Mouse (Mus musculus): ENCODE measurements around the gene Adora1. TPM values are rescaled to one million over a fixed set of nuclear protein-coding genes. Genes with fewer than 3 reads are reported as not detected.

Gene Adora1
- total RNA-seq, 4 experiments from 2014 or later: 162 to 296 (median 242) TPM

- DNase-seq: no peak
Measured at GRCm38 (mm10) chr1:134237438-134237837, 2.2 kb upstream of the Adora1 start.

DNA sequence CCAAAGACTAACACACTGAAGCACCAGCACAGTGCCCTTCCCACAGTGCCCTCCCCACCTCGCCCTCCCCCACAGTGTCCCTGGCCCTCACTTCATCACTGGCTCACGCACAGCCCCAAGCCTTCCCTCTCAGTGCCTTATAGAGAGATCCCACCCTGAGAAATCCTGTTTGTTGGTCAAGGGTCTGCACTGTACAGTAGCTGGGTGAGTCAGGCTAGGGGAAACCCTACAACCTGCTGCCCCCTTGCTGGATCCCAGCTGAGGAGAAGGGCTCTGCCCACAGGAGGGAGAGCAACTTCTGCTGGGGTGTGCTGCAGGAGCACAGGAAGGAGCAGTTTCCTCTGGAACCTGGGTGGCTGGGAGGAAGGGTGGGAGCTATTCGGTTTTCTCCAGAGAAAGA is 911 bp upstream of the Adora1 start:
- DNase-seq: no peak

DNA sequence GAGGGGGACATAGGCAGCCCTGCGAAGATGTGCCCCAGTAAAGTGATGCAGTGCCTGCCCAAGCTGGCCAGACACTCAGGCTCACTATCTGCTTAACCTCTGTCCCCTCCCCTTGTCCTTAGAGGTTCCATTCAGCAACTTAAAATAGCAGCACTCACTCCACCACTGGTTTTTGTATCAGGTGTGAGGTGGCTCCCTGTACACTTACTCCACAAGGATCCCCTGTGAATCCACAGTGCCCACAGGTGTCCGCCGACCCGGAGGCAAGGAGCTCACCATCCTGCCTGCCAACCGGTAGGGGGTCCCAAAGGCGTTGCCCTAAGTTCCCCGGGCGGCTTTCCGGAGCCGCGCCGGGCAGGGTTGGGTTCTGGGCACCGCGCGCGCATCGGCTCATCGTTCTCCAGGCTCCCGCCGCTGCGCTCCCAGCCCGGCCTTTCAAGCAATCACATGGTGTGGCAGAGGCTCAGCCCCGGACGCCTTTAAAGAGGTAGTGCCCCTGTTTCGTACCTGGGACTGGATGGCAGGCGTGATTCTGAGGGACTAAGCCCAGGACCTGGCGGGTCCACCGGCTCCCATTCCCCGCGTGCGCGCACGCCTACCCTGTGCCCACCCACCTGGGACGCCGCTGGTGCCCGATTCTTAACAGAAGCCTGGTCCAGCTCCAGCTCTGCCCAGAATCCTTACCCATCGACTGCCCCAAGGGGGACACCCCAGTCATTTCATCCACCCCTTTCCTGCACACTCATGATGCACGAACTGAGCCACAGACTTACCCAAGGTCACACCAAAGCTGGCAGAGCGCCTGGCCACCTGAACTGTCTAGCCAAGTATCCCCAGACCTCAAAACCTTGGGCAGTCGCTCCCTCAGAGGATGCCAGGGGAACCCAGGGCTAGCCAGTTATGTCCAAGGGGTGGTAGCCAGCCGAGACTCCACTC is 508 bp downstream of the Adora1 start:
- DNase-seq: peak; percentile 76

DNA sequence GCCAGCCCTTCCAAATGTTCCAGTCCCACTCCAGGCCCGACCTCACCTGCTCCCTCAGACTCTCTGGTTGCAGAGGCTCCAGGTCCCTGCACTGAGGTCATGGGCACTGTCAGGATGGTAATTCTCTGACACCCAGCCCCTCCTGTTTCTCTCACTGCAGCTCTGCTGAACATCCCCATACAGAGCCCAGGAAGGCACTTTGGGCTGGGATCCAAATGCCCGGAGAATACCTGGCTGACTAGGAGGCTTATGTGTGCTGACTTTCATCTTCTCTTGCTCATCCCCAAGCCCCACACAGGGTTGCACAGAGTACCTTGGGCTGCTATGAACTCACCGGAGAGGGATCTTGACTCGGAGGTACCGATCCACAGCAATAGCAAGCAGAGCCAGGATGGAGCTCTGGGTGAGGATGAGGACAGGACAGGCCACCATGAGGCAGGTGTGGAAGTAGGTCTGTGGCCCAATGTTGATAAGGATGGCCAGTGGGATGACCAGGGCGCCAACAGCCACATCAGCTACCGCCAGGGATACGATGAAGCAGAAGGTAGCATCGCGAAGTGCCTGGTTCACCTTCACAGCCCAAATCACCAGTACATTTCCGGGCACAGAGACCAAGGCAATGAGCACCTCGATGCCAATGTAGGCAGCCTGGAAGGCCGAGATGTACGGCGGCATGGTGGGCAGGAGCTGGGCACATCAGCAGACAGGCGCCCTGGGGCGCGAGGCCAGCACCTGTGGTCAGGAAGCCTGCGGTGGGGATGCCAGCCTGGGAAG is 1.4 kb downstream of the Adora1 start:
- peak; percentile 24 for DNase-seq

- DNase-seq: peak; percentile 76
Measured at GRCm38 (mm10) chr1:134232778-134233531, 2.3 kb downstream of the Adora1 start.

DNA sequence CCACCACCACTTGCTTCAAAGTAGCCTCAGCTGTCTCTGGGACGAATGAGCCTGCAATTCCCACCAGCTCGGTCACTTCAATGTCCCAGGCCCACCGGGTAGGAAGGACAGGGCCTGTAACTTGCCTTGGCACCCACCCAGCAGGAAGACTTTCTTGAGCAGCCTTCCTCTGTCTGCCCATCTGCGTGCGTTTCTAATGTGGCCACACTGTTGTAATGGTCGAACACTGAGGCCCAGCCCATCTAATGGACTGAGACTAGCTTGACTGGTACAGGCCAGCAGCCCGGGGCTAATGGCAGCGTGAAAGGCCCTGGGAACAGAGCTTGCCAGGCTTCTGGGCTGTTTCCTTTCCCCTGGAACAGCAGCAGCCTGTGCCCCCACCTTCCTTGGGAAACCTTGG is 2.9 kb downstream of the Adora1 start:
- peak; percentile 38 for DNase-seq

GRCm38 (mm10) chr1:134231681-134232080 is 3.5 kb downstream of the Adora1 start:
- DNase-seq: peak; percentile 3

- DNase-seq: peak; percentile 17
Measured at GRCm38 (mm10) chr1:134231270-134231669, 4.0 kb downstream of the Adora1 start.

GRCm38 (mm10) chr1:134230638-134231228 is 4.5 kb downstream of the Adora1 start:
- DNase-seq: peak; percentile 21

DNA sequence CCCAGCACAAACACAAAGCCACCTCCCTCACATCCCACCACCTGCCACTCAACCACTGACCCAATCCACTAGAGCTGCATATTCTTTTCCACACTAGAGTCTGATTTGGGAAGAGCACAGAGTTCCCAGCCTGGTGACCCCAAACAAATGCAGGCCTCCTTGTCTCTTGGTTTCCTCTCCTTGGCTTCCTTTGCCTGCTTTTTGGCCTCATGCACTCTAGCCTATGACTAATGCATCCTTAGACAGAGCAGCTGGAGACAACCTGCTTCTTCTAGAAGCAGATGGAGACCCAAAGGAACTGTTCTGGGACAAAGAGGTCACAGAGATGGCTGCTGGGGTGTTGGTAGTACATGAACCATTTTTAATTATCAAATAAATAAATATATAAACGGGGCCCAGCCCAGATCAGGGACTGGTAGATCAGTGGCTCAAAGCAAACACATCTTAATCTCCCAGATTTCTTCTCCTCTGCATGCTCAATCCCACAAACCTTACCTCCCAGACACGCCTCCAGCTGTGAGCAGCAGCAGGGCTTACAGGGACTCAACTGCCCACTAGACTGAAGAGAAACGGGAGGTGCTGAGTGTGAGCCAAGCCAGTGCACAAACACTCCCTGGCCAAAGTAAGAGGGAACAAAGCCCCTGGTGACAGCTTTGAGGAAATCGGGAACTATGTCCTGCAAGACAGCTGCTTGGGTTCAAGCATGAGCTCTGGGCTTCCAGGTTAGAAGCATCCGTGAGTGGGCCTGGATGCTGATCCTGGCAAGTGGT is 5.2 kb downstream of the Adora1 start:
- peak; percentile 10 for DNase-seq

GRCm38 (mm10) chr1:134226739-134227138 is 8.5 kb downstream of the Adora1 start:
- DNase-seq: no peak

GRCm38 (mm10) chr1:134225375-134225774 is 9.9 kb downstream of the Adora1 start:
- DNase-seq: no peak

GRCm38 (mm10) chr1:134224649-134225227 is 10.5 kb downstream of the Adora1 start:
- no peak for DNase-seq

DNA sequence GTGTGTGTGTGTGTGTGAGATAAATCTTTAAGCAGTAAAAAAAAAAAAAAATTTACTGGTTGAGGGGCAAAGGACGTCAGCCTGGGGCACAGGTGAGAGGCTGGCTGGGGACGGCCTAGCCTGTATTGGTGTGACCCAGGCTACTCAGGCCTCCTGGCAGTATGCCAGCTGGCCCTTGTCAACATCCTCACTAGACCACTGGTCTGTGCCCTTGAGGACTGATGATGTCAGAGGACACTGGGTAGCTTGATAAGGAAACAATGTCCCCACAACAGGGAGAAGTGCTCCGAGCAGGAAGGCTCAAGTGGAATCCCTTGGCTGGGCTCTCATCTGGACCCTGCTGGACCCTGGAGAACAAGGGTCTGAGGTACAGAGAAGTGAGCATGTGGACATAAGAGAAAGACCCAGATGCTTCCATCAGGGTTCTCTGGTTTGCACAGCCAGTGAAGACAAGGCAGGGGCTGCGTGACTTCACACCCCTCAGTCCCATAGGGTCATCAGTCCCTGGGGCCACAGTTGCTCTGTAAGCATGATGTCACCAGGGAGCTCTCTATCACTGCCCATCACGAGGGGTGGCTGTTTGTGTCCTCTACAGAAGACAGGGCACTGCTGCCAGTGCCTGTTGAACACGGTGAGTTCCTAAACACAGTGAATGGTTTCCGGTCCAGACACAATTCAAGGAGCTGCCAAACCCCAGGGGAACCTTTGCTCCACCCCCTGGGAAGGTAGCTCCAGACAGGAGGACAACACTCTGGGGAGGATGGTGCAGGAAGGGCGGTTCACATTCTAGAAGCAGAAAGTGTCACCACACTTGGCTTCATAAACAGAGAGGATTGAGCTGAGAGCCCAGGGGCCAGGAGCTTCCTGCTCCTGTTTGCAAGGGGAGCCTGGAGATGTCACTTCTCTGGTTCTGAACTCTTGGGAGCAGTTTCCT is 12.8 kb downstream of the Adora1 start:
- DNase-seq: peak; percentile 92

- no peak for DNase-seq
Measured at GRCm38 (mm10) chr1:134221172-134221571, 14.1 kb downstream of the Adora1 start.

DNA sequence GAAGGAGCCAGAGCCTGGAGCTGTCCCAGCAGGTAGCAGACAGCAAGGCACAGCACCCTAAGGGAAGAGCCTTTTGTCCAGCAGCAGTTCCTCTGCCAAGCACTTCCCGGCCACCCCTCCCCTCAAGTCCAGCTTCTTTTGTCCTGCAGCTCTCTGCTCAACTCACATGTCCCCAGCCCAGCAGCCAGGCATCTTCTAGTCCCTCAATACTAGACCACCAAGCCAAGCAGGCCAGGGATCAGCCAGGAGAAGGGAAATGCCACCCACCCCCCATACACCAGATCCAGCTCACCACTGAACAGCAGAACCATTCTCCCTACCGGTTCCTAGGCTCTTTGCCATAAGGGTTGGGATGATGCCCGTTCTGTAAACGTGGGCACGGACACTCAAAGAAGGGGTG is 15.6 kb downstream of the Adora1 start:
- DNase-seq: no peak

DNA sequence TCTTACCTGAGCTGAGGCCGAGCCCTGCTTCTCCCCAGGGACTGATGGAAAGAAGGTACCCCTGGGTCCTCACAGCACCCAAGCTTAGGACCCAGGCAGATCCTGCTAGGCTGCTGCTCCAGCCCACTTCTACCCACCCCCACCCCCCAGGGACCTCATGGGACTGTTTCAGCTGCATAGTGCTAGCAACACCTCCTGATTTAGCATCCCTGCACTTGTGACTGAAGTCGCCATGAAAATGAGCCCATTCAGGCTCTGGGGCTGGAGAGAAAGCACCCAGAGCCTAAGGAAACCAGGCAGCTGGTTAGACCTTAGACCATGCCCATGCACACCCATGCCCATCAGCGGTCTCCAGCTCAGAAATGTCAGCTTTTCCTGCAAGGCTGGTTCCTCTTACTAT is 17.3 kb downstream of the Adora1 start:
- no peak for DNase-seq

DNA sequence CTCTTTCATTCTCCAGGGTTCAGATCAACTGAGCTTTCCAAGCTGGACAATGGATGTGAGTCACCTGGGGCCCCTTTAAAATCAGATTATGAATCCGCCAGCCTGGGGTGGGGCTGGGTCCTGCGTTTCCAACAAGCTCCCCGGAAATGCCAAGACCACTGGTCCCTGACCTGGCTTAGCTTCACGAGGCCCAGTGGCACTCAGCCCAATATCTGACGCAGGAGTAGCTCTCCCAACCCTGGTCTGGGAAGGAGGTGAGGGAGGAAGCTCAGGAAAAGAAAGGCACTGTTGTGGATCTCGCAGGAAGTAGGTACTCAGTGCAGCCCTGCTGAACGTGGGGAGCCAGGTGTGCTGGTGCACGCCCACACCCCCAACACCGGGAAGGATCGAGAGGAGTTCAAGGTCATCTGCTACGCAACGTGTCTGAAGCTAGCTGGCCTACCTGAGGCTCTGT is 18.2 kb downstream of the Adora1 start:
- peak; percentile 76 for DNase-seq

GRCm38 (mm10) chr1:134216629-134216971 is 18.6 kb downstream of the Adora1 start:
- DNase-seq: no peak
